Mouse (Mus musculus) limb, embryonic 15.5 days (tissue): Measurements from ENCODE around the gene Zfp110. TPM values are rescaled to one million over a fixed set of nuclear protein-coding genes. Genes with fewer than 3 reads are reported as not detected.
A peak's percentile ranks its signal among the peaks of the same experiment; 100 is the strongest.
"Not testable (repeated sequence)": the region's sequence is repeated elsewhere in the genome, so short reads cannot be mapped to it uniquely, and the experiment has no call there.

Source experiments
- ATAC-seq: fragments of 200-750 bp; cut with Nextera tagmentation; 2 replicates; pipeline ENCODE4 v1.8.0; 2017; ENCODE audit warnings: low read depth, moderate TSS enrichment; ENCODE audit not compliant: insufficient number of reproducible peaks, low FRiP score, low TSS enrichment
- H3K27ac ChIP-seq: fragments of 300-500 bp; sonication (generic); 2 replicates; pipeline ENCODE4 v1.5.1; 2015; ENCODE audit warnings: moderate library complexity, mild to moderate bottlenecking, inconsistent platforms
- H3K27me3 ChIP-seq: fragments of 300-500 bp; sonication (generic); 2 replicates; pipeline ENCODE4 v1.6.1; 2015; ENCODE audit warnings: inconsistent platforms
- H3K36me3 ChIP-seq: fragments of 300-500 bp; sonication (generic); 2 replicates; pipeline ENCODE4 v1.6.1; 2015; ENCODE audit warnings: inconsistent platforms
- H3K4me1 ChIP-seq: fragments of 300-500 bp; sonication (generic); 2 replicates; pipeline ENCODE4 v1.6.1; 2015; ENCODE audit warnings: inconsistent platforms
- H3K4me2 ChIP-seq: fragments of 300-500 bp; sonication (generic); 2 replicates; pipeline ENCODE4 v1.6.1; 2015; ENCODE audit warnings: mild to moderate bottlenecking, inconsistent platforms
- H3K4me3 ChIP-seq: fragments of 300-500 bp; sonication (generic); 2 replicates; pipeline ENCODE4 v1.5.1; 2015; ENCODE audit warnings: mild to moderate bottlenecking, inconsistent platforms
- H3K9ac ChIP-seq: fragments of 300-500 bp; sonication (generic); 2 replicates; pipeline ENCODE4 v1.6.1; 2015; ENCODE audit warnings: inconsistent platforms
- H3K9me3 ChIP-seq: fragments of 300-500 bp; sonication (generic); 2 replicates; pipeline ENCODE4 v1.6.1; 2016; ENCODE audit warnings: inconsistent platforms
- WGBS: fragments of 180-500 bp; shearing (Covaris S2); methylation state at CpG from one replicate; pipeline ENCODE4 v1.1.7; 2015; 5-methylcytosine and 5-hydroxymethylcytosine counted together
- polyA plus RNA-seq: library from polyadenylated mRNA; unstranded; fragments of >200 nt; fragmentation: Nextera tagmentation; extraction: Ambion mirVana; gene quantifications from 2 replicates; pipeline ENCODE4 v1.2.1, GENCODE M21; 2015

Zfp110 gene
- polyA plus RNA-seq, 1 experiment from 2014 or later = 41.2 TPM

GRCm38 (mm10) chr7:12835193-12835671 lies 671 bp downstream of the Zfp110 start:
- peaks cover 39% of the 10 kb centered on the region for H3K36me3 ChIP-seq
- ATAC-seq = peak; percentile 55
- peaks cover 15% of the 10 kb centered on the region for H3K9me3 ChIP-seq
- no peaks in the 10 kb centered on the region for H3K27me3 ChIP-seq
- 31% methylated on average over 13 of the region's 13 CpGs for WGBS
- peak overlapping the region; percentile 43 for H3K9ac ChIP-seq
- H3K27ac ChIP-seq = peak overlapping the region; percentile 43
- H3K4me1 ChIP-seq = no peaks in the 10 kb centered on the region
- H3K4me3 ChIP-seq = peak overlapping the region; percentile 49
- H3K4me2 ChIP-seq = peak overlapping the region; percentile 50

GRCm38 (mm10) chr7:12835779-12836178 lies 1.2 kb downstream of the Zfp110 start:
- Histone ChIP-seq H3K4me3 (peak overlapping the region; percentile 49), H3K9me3 (peaks cover 19% of the 10 kb centered on the region)
- 97% methylated on average over 4 of the region's 4 CpGs for WGBS

GRCm38 (mm10) chr7:12874301-12874700 lies 39.7 kb downstream of the Zfp110 start:
- Histone ChIP-seq H3K36me3 (no peaks in the 10 kb centered on the region), H3K9ac (no peak overlapping the region), H3K27ac (no peak overlapping the region), H3K4me3 (no peak overlapping the region), H3K4me2 (no peak overlapping the region), H3K9me3 (no peaks in the 10 kb centered on the region), H3K27me3 (no peaks in the 10 kb centered on the region), H3K4me1 (no peaks in the 10 kb centered on the region)
- 20% methylated on average over 3 of the region's 3 CpGs for WGBS
- ATAC-seq = no peak

More at GRCm38 (mm10) chr7:12835779-12836178, 1.2 kb downstream of the Zfp110 start:
- Histone ChIP-seq H3K9ac (no peak overlapping the region), H3K4me1 (no peaks in the 10 kb centered on the region), H3K36me3 (peaks cover 45% of the 10 kb centered on the region), H3K27ac (no peak overlapping the region), H3K4me2 (peak overlapping the region; percentile 50), H3K27me3 (no peaks in the 10 kb centered on the region)
- ATAC-seq = no peak

- H3K27me3 ChIP-seq = no peaks in the 10 kb centered on the region
- peaks cover 4% of the 10 kb centered on the region for H3K36me3 ChIP-seq
- no peak overlapping the region for H3K9ac ChIP-seq
- no peak overlapping the region for H3K4me2 ChIP-seq
- no peaks in the 10 kb centered on the region for H3K9me3 ChIP-seq
- no peak overlapping the region for H3K4me3 ChIP-seq
- ATAC-seq = no peak
- H3K4me1 ChIP-seq = peaks cover 8% of the 10 kb centered on the region
- no peak overlapping the region for H3K27ac ChIP-seq
These were observed 45.5 kb downstream of the Zfp110 start for GRCm38 (mm10) chr7:12880036-12880435.

GRCm38 (mm10) chr7:12880497-12880896 lies 45.9 kb downstream of the Zfp110 start:
- not testable (repeated sequence) for H3K4me1 ChIP-seq, H3K9me3 ChIP-seq, H3K27ac ChIP-seq, ATAC-seq, H3K36me3 ChIP-seq, H3K27me3 ChIP-seq
- 44% methylated on average over 8 of the region's 8 CpGs for WGBS
- peak overlapping the region; percentile 64 for H3K4me2 ChIP-seq
- peak overlapping the region; percentile 71 for H3K4me3 ChIP-seq
- 0 out of 2 replicates have a peak overlapping the region, but pooled peaks have one; percentile 26 for H3K9ac ChIP-seq

GRCm38 (mm10) chr7:12880911-12881660 lies 46.5 kb downstream of the Zfp110 start, which contains the start of gene Zfp128:
TSS of gene Zfp128 (plus strand) at chr7:12881177.
- Histone ChIP-seq H3K9me3 (no peaks in the 10 kb centered on the region), H3K4me1 (peaks cover 8% of the 10 kb centered on the region), H3K27ac (peak within 1 kb of the TSS; percentile 43; the same call in 1 of the 2 replicates), H3K27me3 (no peaks in the 10 kb centered on the region), H3K4me3 (peak within 1 kb of the TSS; percentile 71), H3K4me2 (peak within 1 kb of the TSS; percentile 64), H3K36me3 (peaks cover 14% of the 10 kb centered on the region), H3K9ac (peak within 1 kb of the TSS; percentile 68)
- whole genome bisulfite sequencing = under 1% methylated on average over 35 of the region's 35 CpGs
- ATAC-seq = peak; percentile 96

GRCm38 (mm10) chr7:12886563-12887266 lies 52.2 kb downstream of the Zfp110 start:
- no peak overlapping the region for H3K4me2 ChIP-seq
- 92% methylated on average over 12 of the region's 12 CpGs for WGBS

GRCm38 (mm10) chr7:12887585-12887984 lies 53.0 kb downstream of the Zfp110 start:
- H3K27me3 ChIP-seq = no peaks in the 10 kb centered on the region
- 93% methylated on average over 5 of the region's 5 CpGs for WGBS
- H3K9me3 ChIP-seq = no peaks in the 10 kb centered on the region
- no peak overlapping the region for H3K27ac ChIP-seq
- no peak overlapping the region for H3K4me2 ChIP-seq
- H3K36me3 ChIP-seq = peaks cover 69% of the 10 kb centered on the region
- H3K4me3 ChIP-seq = no peak overlapping the region
- H3K9ac ChIP-seq = no peak overlapping the region
- ATAC-seq = no peak
- no peaks in the 10 kb centered on the region for H3K4me1 ChIP-seq

More at GRCm38 (mm10) chr7:12886563-12887266, 52.2 kb downstream of the Zfp110 start:
- Histone ChIP-seq H3K4me3 (no peak overlapping the region), H3K9me3 (no peaks in the 10 kb centered on the region), H3K27ac (no peak overlapping the region), H3K27me3 (no peaks in the 10 kb centered on the region), H3K9ac (no peak overlapping the region), H3K4me1 (peaks cover 3% of the 10 kb centered on the region), H3K36me3 (peaks cover 65% of the 10 kb centered on the region)
- ATAC-seq = no peak

GRCm38 (mm10) chr7:12890928-12891327 lies 56.4 kb downstream of the Zfp110 start:
- Histone ChIP-seq H3K36me3 (peaks cover 56% of the 10 kb centered on the region), H3K4me3 (no peak overlapping the region), H3K9ac (no peak overlapping the region), H3K9me3 (no peaks in the 10 kb centered on the region), H3K4me1 (no peaks in the 10 kb centered on the region), H3K27me3 (no peaks in the 10 kb centered on the region), H3K27ac (no peak overlapping the region), H3K4me2 (no peak overlapping the region)
- WGBS = 93% methylated on average over 14 of the region's 14 CpGs
- no peak for ATAC-seq

- Histone ChIP-seq H3K27ac (no peak overlapping the region), H3K4me3 (no peak overlapping the region), H3K36me3 (peaks cover 52% of the 10 kb centered on the region), H3K9ac (no peak overlapping the region), H3K27me3 (no peaks in the 10 kb centered on the region), H3K4me1 (no peaks in the 10 kb centered on the region), H3K9me3 (no peaks in the 10 kb centered on the region), H3K4me2 (no peak overlapping the region)
- 88% methylated on average over 1 of the region's 1 CpGs for WGBS
- no peak for ATAC-seq
These were observed 56.8 kb downstream of the Zfp110 start for GRCm38 (mm10) chr7:12891334-12891733.

GRCm38 (mm10) chr7:12897655-12898410 lies 63.3 kb downstream of the Zfp110 start, which contains the start of gene Zscan22:
TSS of gene Zscan22 (plus strand) at chr7:12897815.
- peak within 1 kb of the TSS; percentile 58 for H3K4me3 ChIP-seq
- no peak within 1 kb of the TSS for H3K27ac ChIP-seq
- H3K4me1 ChIP-seq = peaks cover 8% of the 10 kb centered on the region
- H3K9me3 ChIP-seq = no peaks in the 10 kb centered on the region
- H3K4me2 ChIP-seq = peak within 1 kb of the TSS; percentile 44
- H3K27me3 ChIP-seq = no peaks in the 10 kb centered on the region
- peak; percentile 98 for ATAC-seq
- peaks cover 5% of the 10 kb centered on the region for H3K36me3 ChIP-seq
- 0 out of 2 replicates have a peak within 1 kb of the TSS, but pooled peaks have one; percentile 15 for H3K9ac ChIP-seq
- WGBS = 5% methylated on average over 36 of the region's 36 CpGs
